Mouse (Mus musculus) lung, postnatal 36 days (tissue): ENCODE measurements around the gene Cdadc1.

Source experiments
- DNase-seq: peaks from one replicate; pipeline ENCODE4 v3.0.0; 2022; ENCODE audit warnings: mixed read lengths

The Cdadc1 gene

GRCm38 (mm10) chr14:59612920-59613625, 15.3 kb upstream of the Cdadc1 start:
- DNase-seq: peak; percentile 75

- DNase-seq: no peak
These were observed 9.3 kb upstream of the Cdadc1 start for GRCm38 (mm10) chr14:59607021-59607420.

- peak; percentile 85 for DNase-seq
These were observed 8.1 kb upstream of the Cdadc1 start for GRCm38 (mm10) chr14:59605671-59606353.

GRCm38 (mm10) chr14:59604002-59604645, 6.4 kb upstream of the Cdadc1 start:
- peak; percentile 61 for DNase-seq

- no peak for DNase-seq
These were observed 485 bp upstream of the Cdadc1 start for GRCm38 (mm10) chr14:59598260-59598627.

- DNase-seq: no peak
These were observed 2.8 kb downstream of the Cdadc1 start for GRCm38 (mm10) chr14:59594988-59595387.

- no peak for DNase-seq
These were observed 5.2 kb downstream of the Cdadc1 start for GRCm38 (mm10) chr14:59592593-59592992.

GRCm38 (mm10) chr14:59591901-59592300, 5.9 kb downstream of the Cdadc1 start:
- peak; percentile 22 for DNase-seq

GRCm38 (mm10) chr14:59590614-59591013, 7.1 kb downstream of the Cdadc1 start:
- DNase-seq: peak; percentile 57

- no peak for DNase-seq
These were observed 21.4 kb downstream of the Cdadc1 start for GRCm38 (mm10) chr14:59576385-59576784.

GRCm38 (mm10) chr14:59566756-59567155, 31.0 kb downstream of the Cdadc1 start:
- DNase-seq: no peak

GRCm38 (mm10) chr14:59557886-59558285, 39.9 kb downstream of the Cdadc1 start:
- DNase-seq: no peak

- no peak for DNase-seq
These were observed 40.7 kb downstream of the Cdadc1 start for GRCm38 (mm10) chr14:59557071-59557470.

- peak; percentile 87 for DNase-seq
These were observed 41.7 kb downstream of the Cdadc1 start for GRCm38 (mm10) chr14:59555928-59556531.

GRCm38 (mm10) chr14:59555018-59555417, 42.7 kb downstream of the Cdadc1 start:
- DNase-seq: no peak

GRCm38 (mm10) chr14:59554025-59554424, 43.7 kb downstream of the Cdadc1 start:
- DNase-seq: peak; percentile 32

- DNase-seq: no peak
These were observed 45.8 kb downstream of the Cdadc1 start for GRCm38 (mm10) chr14:59551956-59552355.

- DNase-seq: peak; percentile 32
These were observed 46.9 kb downstream of the Cdadc1 start for GRCm38 (mm10) chr14:59550841-59551240.

GRCm38 (mm10) chr14:59549106-59549505, 48.7 kb downstream of the Cdadc1 start:
- DNase-seq: peak; percentile 46

GRCm38 (mm10) chr14:59548532-59548931, 49.2 kb downstream of the Cdadc1 start:
- no peak for DNase-seq

- no peak for DNase-seq
These were observed 50.2 kb downstream of the Cdadc1 start for GRCm38 (mm10) chr14:59547530-59547929.

GRCm38 (mm10) chr14:59546162-59546880, 51.4 kb downstream of the Cdadc1 start:
- peak; percentile 41 for DNase-seq

- DNase-seq: peak; percentile 51
These were observed 53.8 kb downstream of the Cdadc1 start for GRCm38 (mm10) chr14:59543956-59544355.
